Mouse (Mus musculus) midbrain, postnatal 0 days (tissue): ENCODE results near the gene Zup1. TPM values are rescaled to one million over a fixed set of nuclear protein-coding genes. Genes with fewer than 3 reads are reported as not detected.

Source experiments
- ATAC-seq: fragments of 200-750 bp; cut with Nextera tagmentation; 2 replicates; pipeline ENCODE4 v1.8.0; 2017; ENCODE audit warnings: moderate number of reproducible peaks, mild to moderate bottlenecking, moderate TSS enrichment, moderate library complexity; ENCODE audit not compliant: low FRiP score
- DNase-seq: peaks from one replicate; pipeline ENCODE4 v3.0.0-alpha.2; 2015; ENCODE audit warnings: low spot score
- H3K27ac ChIP-seq: fragments of 300-500 bp; sonication (generic); 2 replicates; pipeline ENCODE4 v1.5.1; 2014; ENCODE audit warnings: low read depth, mild to moderate bottlenecking, low read length, mixed read lengths
- H3K27me3 ChIP-seq: fragments of 300-500 bp; sonication (generic); 2 replicates; pipeline ENCODE4 v1.6.1; 2014; ENCODE audit warnings: low read length, control low read depth, mixed read lengths; ENCODE audit not compliant: insufficient read depth
- H3K36me3 ChIP-seq: fragments of 300-500 bp; sonication (generic); 2 replicates; pipeline ENCODE4 v1.6.1; 2014; ENCODE audit warnings: low read length, control low read depth, mixed read lengths; ENCODE audit not compliant: insufficient read depth
- H3K4me1 ChIP-seq: fragments of 300-500 bp; sonication (generic); 2 replicates; pipeline ENCODE4 v1.6.1; 2014; ENCODE audit warnings: mild to moderate bottlenecking, control low read depth, antibody characterized with exemption, low read length, mixed read lengths; ENCODE audit not compliant: insufficient read depth
- H3K4me2 ChIP-seq: fragments of 300-500 bp; sonication (generic); 2 replicates; pipeline ENCODE4 v1.6.1; 2014; ENCODE audit warnings: low read depth, mild to moderate bottlenecking, low read length, mixed read lengths; ENCODE audit not compliant: poor library complexity, severe bottlenecking
- H3K4me3 ChIP-seq: fragments of 300-500 bp; sonication (generic); 2 replicates; pipeline ENCODE4 v1.5.1; 2014; ENCODE audit warnings: low read depth, mild to moderate bottlenecking, low read length, moderate library complexity
- H3K9ac ChIP-seq: fragments of 300-500 bp; sonication (generic); replicated peaks from 2 replicates; pipeline ENCODE4 v1.6.1; 2014; ENCODE audit warnings: mild to moderate bottlenecking, low read length, moderate library complexity, mixed read lengths; ENCODE audit not compliant: poor library complexity, severe bottlenecking
- H3K9me3 ChIP-seq: fragments of 300-500 bp; sonication (generic); 2 replicates; pipeline ENCODE4 v1.6.1; 2016; ENCODE audit warnings: low read length, control low read depth
- CTCF ChIP-seq: IDR thresholded peaks from 2 replicates; pipeline ENCODE4 v1.5.1; 2016; ENCODE audit warnings: antibody characterized with exemption, mild to moderate bottlenecking
- WGBS: fragments of 180-500 bp; shearing (Covaris S2); extraction: QIAGEN DNeasy Blood & Tissue Kit; methylation state at CpG from one replicate; pipeline ENCODE4 v1.1.7; 2014; 5-methylcytosine and 5-hydroxymethylcytosine counted together
- polyA plus RNA-seq: library from polyadenylated mRNA; unstranded; fragments of >200 nt; fragmentation: Nextera tagmentation; extraction: Ambion mirVana; gene quantifications from 2 replicates; pipeline ENCODE4 v1.2.1, GENCODE M21; 2015
- total RNA-seq: library from RNA; depleted of rRNA; stranded (reverse); fragments of >200 nt; gene quantifications from 2 replicates; pipeline ENCODE4 v1.2.3, GENCODE M21; 2014; rRNA removed

The Zup1 gene
- total and polyA plus RNA-seq, 2 experiments from 2014 or later: 12.8 to 14.1 TPM

DNA sequence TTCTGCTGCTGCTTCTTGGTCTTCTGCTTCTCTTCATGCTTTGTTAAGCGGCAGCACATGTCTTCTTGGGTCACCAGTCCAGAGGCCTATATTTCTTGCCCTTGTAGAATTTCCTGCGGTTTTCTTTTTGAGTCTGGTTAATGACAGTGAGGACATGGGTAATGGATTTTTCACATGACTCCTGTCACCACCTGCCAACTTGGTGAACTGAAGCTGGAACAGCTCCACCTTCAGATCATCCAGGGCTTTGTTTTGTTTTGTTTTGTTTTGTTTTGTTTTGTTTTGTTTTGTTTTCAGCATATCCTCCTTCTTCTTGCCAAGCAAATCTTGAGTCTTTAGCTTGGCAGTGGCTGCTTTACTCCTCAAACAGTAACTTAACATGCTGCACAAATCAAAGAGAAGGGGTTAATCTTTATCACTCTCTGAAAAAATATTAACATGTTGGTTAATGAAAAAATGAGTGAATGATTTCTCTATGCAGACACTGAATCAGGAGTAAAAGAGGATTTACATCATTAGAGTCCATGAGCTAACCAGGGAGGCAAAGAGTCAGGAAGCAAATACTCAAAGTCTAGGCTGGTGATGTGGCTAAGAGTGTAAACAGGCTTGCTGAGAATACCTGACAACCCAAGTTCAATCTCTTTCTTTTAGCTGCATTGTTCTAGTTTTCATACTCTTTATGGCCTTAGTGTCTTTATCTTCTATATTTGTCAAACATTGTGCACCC lies 78.2 kb downstream of the Zup1 start:
- Histone ChIP-seq H3K27ac (no peak overlapping the region), H3K4me3 (no peak overlapping the region)
- no peak for ATAC-seq

GRCm38 (mm10) chr10:33870441-33870840 lies 80.6 kb downstream of the Zup1 start:
- TF ChIP-seq CTCF: no peak
- Histone ChIP-seq H3K4me3 (no peak overlapping the region), H3K9me3 (no peaks in the 10 kb centered on the region), H3K9ac (no peak overlapping the region), H3K36me3 (no peaks in the 10 kb centered on the region), H3K27me3 (no peaks in the 10 kb centered on the region), H3K4me1 (no peaks in the 10 kb centered on the region), H3K4me2 (no peak overlapping the region), H3K27ac (no peak overlapping the region)
- no peak for DNase-seq
- no peak for ATAC-seq
- WGBS: 10% methylated on average over 1 of the region's 1 CpGs

More for the DNA sequence above, 78.2 kb downstream of the Zup1 start:
- Histone ChIP-seq H3K27me3 (no peaks in the 10 kb centered on the region), H3K36me3 (no peaks in the 10 kb centered on the region), H3K9ac (no peak overlapping the region), H3K4me2 (no peak overlapping the region), H3K4me1 (no peaks in the 10 kb centered on the region), H3K9me3 (no peaks in the 10 kb centered on the region)
- DNase-seq: no peak
- TF ChIP-seq CTCF: no peak
- WGBS: 93% methylated on average over 2 of the region's 2 CpGs

Other genes starting within 250 kb of the Zup1 start
- gene Sult3a2, start 164.6 kb downstream of the Zup1 start, total RNA-seq: not detected in 2 replicates
- gene Sult3a2, start 164.6 kb downstream of the Zup1 start, polyA plus RNA-seq: not detected in 2 replicates
- not detected in 2 replicates for gene Sult3a1, start 93.5 kb downstream of the Zup1 start, total RNA-seq
- gene Sult3a1, start 93.5 kb downstream of the Zup1 start, polyA plus RNA-seq: not detected in 2 replicates
- gene Rsph4a, start 46.2 kb downstream of the Zup1 start, total RNA-seq: 2.3 and 2.8 TPM in 2 replicates
- 1.9 and 2.6 TPM in 2 replicates for gene Rsph4a, start 46.2 kb downstream of the Zup1 start, polyA plus RNA-seq
- gene Rwdd1, start 68.4 kb upstream of the Zup1 start, total RNA-seq: 124 and 145 TPM in 2 replicates
- 157 and 174 TPM in 2 replicates for gene Rwdd1, start 68.4 kb upstream of the Zup1 start, polyA plus RNA-seq
- not detected in 2 replicates for gene Trappc3l, start 86.3 kb upstream of the Zup1 start, total RNA-seq
- gene Trappc3l, start 86.3 kb upstream of the Zup1 start, polyA plus RNA-seq: not detected in 2 replicates
- gene Calhm4, start 93.0 kb upstream of the Zup1 start, total RNA-seq: 0.33 TPM in 1 of 2 replicates, not detected in the other
- not detected in 2 replicates for gene Calhm4, start 93.0 kb upstream of the Zup1 start, polyA plus RNA-seq
- 0.60 and 1.0 TPM in 2 replicates for gene Calhm5, start 145.2 kb upstream of the Zup1 start, total RNA-seq
- 0.86 and 0.91 TPM in 2 replicates for gene Calhm5, start 145.2 kb upstream of the Zup1 start, polyA plus RNA-seq
- gene Calhm6, start 176.7 kb upstream of the Zup1 start, total RNA-seq: 0.44 TPM in 1 of 2 replicates, not detected in the other
- gene Calhm6, start 176.7 kb upstream of the Zup1 start, polyA plus RNA-seq: 1.1 and 1.2 TPM in 2 replicates